Mouse (Mus musculus) retina, postnatal 1 day (tissue): ENCODE measurements around the gene Pisd.
"Not testable (repeated sequence)": the region's sequence is repeated elsewhere in the genome, so short reads cannot be mapped to it uniquely, and the experiment has no call there.

Experiments used
- DNase-seq: peaks from one replicate; pipeline ENCODE4 v3.0.0-alpha.2; 2012

Pisd gene

GRCm38 (mm10) chr5:32745705-32746655, 39.5 kb downstream of the Pisd start:
- DNase-seq, result peak; percentile 87

GRCm38 (mm10) chr5:32742149-32742548, 43.3 kb downstream of the Pisd start:
- peak; percentile 42 for DNase-seq

GRCm38 (mm10) chr5:32741377-32741776, 44.1 kb downstream of the Pisd start:
- DNase-seq, result not testable (repeated sequence)

- not testable (repeated sequence) for DNase-seq
These were observed 44.6 kb downstream of the Pisd start for GRCm38 (mm10) chr5:32740850-32741249.

- no peak for DNase-seq
These were observed 45.3 kb downstream of the Pisd start for GRCm38 (mm10) chr5:32740138-32740537.

GRCm38 (mm10) chr5:32736770-32737169, 48.7 kb downstream of the Pisd start:
- DNase-seq, result not testable (repeated sequence)

- DNase-seq, result no peak
These were observed 49.7 kb downstream of the Pisd start for GRCm38 (mm10) chr5:32735779-32736178.

GRCm38 (mm10) chr5:32733892-32734291, 51.6 kb downstream of the Pisd start:
- DNase-seq, result not testable (repeated sequence)

- no peak for DNase-seq
These were observed 56.6 kb downstream of the Pisd start for GRCm38 (mm10) chr5:32728851-32729250.

GRCm38 (mm10) chr5:32728300-32728699, 57.1 kb downstream of the Pisd start:
- DNase-seq, result no peak

- DNase-seq, result not testable (repeated sequence)
These were observed 60.0 kb downstream of the Pisd start for GRCm38 (mm10) chr5:32725397-32725796.

GRCm38 (mm10) chr5:32723981-32724380, 61.5 kb downstream of the Pisd start:
- no peak for DNase-seq

GRCm38 (mm10) chr5:32722711-32723110, 62.7 kb downstream of the Pisd start:
- not testable (repeated sequence) for DNase-seq

- no peak for DNase-seq
These were observed 63.2 kb downstream of the Pisd start for GRCm38 (mm10) chr5:32722263-32722662.

- no peak for DNase-seq
These were observed 64.1 kb downstream of the Pisd start for GRCm38 (mm10) chr5:32721316-32721715.

GRCm38 (mm10) chr5:32720416-32720815, 65.0 kb downstream of the Pisd start:
- no peak for DNase-seq

- no peak for DNase-seq
These were observed 66.5 kb downstream of the Pisd start for GRCm38 (mm10) chr5:32718916-32719315.

- DNase-seq, result no peak
These were observed 67.7 kb downstream of the Pisd start for GRCm38 (mm10) chr5:32717726-32718125.

- peak; percentile 100 for DNase-seq
These were observed 71.6 kb downstream of the Pisd start for GRCm38 (mm10) chr5:32713703-32714467.

- DNase-seq, result no peak
These were observed 72.3 kb downstream of the Pisd start for GRCm38 (mm10) chr5:32713042-32713702.

- DNase-seq, result no peak
These were observed 73.0 kb downstream of the Pisd start for GRCm38 (mm10) chr5:32712221-32713041.

GRCm38 (mm10) chr5:32711485-32711884, 74.0 kb downstream of the Pisd start:
- DNase-seq, result no peak
